Mouse (Mus musculus) hindbrain, postnatal 0 days (tissue): ENCODE measurements at regions not wholly inside any gene's neighbourhood (a gene's known extent, or its start where the extent isn't known, plus 50 kb on each side); places are given as distances from the start of the nearest gene placed in this dataset.

Source experiments
- ATAC-seq: fragments of 200-750 bp; cut with Nextera tagmentation; 2 replicates; pipeline ENCODE4 v1.8.0; 2017; ENCODE audit warnings: mild to moderate bottlenecking, moderate TSS enrichment, moderate library complexity
- DNase-seq: peaks from one replicate; pipeline ENCODE4 v3.0.0-alpha.2; 2015; ENCODE audit warnings: low spot score
- H3K27ac ChIP-seq: fragments of 300-500 bp; sonication (generic); 2 replicates; pipeline ENCODE4 v1.5.1; 2014; ENCODE audit warnings: mild to moderate bottlenecking
- H3K27me3 ChIP-seq: fragments of 300-500 bp; sonication (generic); 2 replicates; pipeline ENCODE4 v1.6.1; 2014; ENCODE audit warnings: low read length, mixed read lengths; ENCODE audit not compliant: insufficient read depth
- H3K36me3 ChIP-seq: fragments of 300-500 bp; sonication (generic); 2 replicates; pipeline ENCODE4 v1.6.1; 2014; ENCODE audit warnings: low read length, mixed read lengths; ENCODE audit not compliant: insufficient read depth
- H3K4me1 ChIP-seq: fragments of 300-500 bp; sonication (generic); 2 replicates; pipeline ENCODE4 v1.6.1; 2014; ENCODE audit warnings: antibody characterized with exemption, low read length, mixed read lengths; ENCODE audit not compliant: insufficient read depth
- H3K4me2 ChIP-seq: fragments of 300-500 bp; sonication (generic); 2 replicates; pipeline ENCODE4 v1.6.1; 2014; ENCODE audit warnings: low read depth, mild to moderate bottlenecking, low read length, moderate library complexity, mixed read lengths
- H3K4me3 ChIP-seq: fragments of 300-500 bp; sonication (generic); 2 replicates; pipeline ENCODE4 v1.5.1; 2014; ENCODE audit warnings: low read length
- H3K9ac ChIP-seq: fragments of 300-500 bp; sonication (generic); replicated peaks from 2 replicates; pipeline ENCODE4 v1.6.1; 2014; ENCODE audit warnings: mild to moderate bottlenecking, low read length, moderate library complexity, mixed read lengths
- H3K9me3 ChIP-seq: fragments of 300-500 bp; sonication (generic); 2 replicates; pipeline ENCODE4 v1.6.1; 2016; ENCODE audit warnings: low read length, mixed read lengths
- CTCF ChIP-seq: IDR thresholded peaks from 2 replicates; pipeline ENCODE4 v1.5.1; 2016; ENCODE audit warnings: antibody characterized with exemption, control low read depth, low read depth
- WGBS: fragments of 180-500 bp; shearing (Covaris S2); extraction: QIAGEN DNeasy Blood & Tissue Kit; methylation state at CpG from one replicate; pipeline ENCODE4 v1.1.7; 2014; 5-methylcytosine and 5-hydroxymethylcytosine counted together

DNA sequence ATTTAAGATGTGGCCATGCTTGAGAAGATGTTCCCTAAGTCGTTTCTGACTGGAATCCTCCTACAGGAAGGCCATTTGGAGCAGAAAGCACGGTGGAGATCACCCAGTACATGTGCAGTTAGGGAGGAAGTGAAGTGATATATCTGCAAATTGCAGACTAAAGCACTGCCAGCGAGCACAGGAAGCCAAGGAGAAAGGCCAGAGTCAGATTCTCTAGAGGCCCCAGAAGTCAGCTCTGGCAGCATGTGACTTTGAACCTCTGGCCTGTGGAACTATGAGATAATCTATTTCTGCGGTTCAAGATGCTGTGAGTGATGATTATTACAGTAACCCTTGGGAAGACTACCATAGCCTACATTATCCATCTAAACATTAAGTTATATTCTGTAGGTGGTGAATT, 186.8 kb upstream of the Gm11114 start:
- H3K4me1 ChIP-seq = no peaks in the 10 kb centered on the region
- H3K27me3 ChIP-seq = no peaks in the 10 kb centered on the region
- no peak overlapping the region for H3K27ac ChIP-seq
- ATAC-seq = no peak
- no peak for TF ChIP-seq CTCF
- no peak for DNase-seq
- WGBS = 69% methylated on average over 4 of the region's 4 CpGs
- no peaks in the 10 kb centered on the region for H3K9me3 ChIP-seq
- no peak overlapping the region for H3K4me3 ChIP-seq
- H3K36me3 ChIP-seq = no peaks in the 10 kb centered on the region
- H3K9ac ChIP-seq = no peak overlapping the region
- no peak overlapping the region for H3K4me2 ChIP-seq

DNA sequence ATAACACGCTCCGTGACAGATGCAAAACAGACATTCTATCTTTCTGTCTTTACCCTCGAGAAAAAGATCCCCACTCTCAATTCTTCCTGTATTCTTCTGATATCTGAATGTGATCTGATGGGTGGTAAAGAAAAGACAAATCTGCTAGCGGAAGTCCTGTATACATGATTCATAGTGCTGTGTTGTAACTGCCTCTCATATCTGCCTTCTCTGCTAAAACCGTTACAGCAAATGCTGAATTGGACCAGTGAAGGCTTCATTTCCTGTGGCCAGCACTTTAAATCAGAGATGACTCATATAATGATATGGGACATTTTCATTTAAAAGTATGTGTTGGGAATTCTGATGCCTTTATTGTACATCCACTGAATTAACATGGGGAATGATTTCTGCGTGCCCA, 186.0 kb upstream of the Gm11114 start:
- Histone ChIP-seq H3K4me3 (no peak overlapping the region), H3K9ac (no peak overlapping the region), H3K27ac (no peak overlapping the region), H3K4me1 (no peaks in the 10 kb centered on the region), H3K4me2 (no peak overlapping the region), H3K36me3 (no peaks in the 10 kb centered on the region), H3K9me3 (no peaks in the 10 kb centered on the region), H3K27me3 (no peaks in the 10 kb centered on the region)
- TF ChIP-seq CTCF = no peak
- 92% methylated on average over 6 of the region's 6 CpGs for WGBS
- no peak for ATAC-seq
- DNase-seq = no peak

- WGBS = 72% methylated on average over 4 of the region's 4 CpGs
- Histone ChIP-seq H3K4me1 (no peaks in the 10 kb centered on the region), H3K27me3 (no peaks in the 10 kb centered on the region), H3K27ac (no peak overlapping the region), H3K9ac (no peak overlapping the region), H3K4me3 (no peak overlapping the region), H3K36me3 (no peaks in the 10 kb centered on the region), H3K9me3 (no peaks in the 10 kb centered on the region), H3K4me2 (no peak overlapping the region)
- no peak for ATAC-seq
- TF ChIP-seq CTCF = no peak
- no peak for DNase-seq
These were observed 185.5 kb upstream of the Gm11114 start for GRCm38 (mm10) chr9:85127107-85127506.

GRCm38 (mm10) chr9:85134900-85135299, 177.7 kb upstream of the Gm11114 start:
- no peak overlapping the region for H3K9ac ChIP-seq
- no peak for ATAC-seq
- no peaks in the 10 kb centered on the region for H3K9me3 ChIP-seq
- no peaks in the 10 kb centered on the region for H3K4me1 ChIP-seq
- no peaks in the 10 kb centered on the region for H3K27me3 ChIP-seq
- no peak overlapping the region for H3K27ac ChIP-seq
- no peak overlapping the region for H3K4me2 ChIP-seq
- no peak for DNase-seq
- H3K36me3 ChIP-seq = no peaks in the 10 kb centered on the region
- 96% methylated on average over 1 of the region's 1 CpGs for WGBS
- TF ChIP-seq CTCF = no peak
- H3K4me3 ChIP-seq = no peak overlapping the region

DNA sequence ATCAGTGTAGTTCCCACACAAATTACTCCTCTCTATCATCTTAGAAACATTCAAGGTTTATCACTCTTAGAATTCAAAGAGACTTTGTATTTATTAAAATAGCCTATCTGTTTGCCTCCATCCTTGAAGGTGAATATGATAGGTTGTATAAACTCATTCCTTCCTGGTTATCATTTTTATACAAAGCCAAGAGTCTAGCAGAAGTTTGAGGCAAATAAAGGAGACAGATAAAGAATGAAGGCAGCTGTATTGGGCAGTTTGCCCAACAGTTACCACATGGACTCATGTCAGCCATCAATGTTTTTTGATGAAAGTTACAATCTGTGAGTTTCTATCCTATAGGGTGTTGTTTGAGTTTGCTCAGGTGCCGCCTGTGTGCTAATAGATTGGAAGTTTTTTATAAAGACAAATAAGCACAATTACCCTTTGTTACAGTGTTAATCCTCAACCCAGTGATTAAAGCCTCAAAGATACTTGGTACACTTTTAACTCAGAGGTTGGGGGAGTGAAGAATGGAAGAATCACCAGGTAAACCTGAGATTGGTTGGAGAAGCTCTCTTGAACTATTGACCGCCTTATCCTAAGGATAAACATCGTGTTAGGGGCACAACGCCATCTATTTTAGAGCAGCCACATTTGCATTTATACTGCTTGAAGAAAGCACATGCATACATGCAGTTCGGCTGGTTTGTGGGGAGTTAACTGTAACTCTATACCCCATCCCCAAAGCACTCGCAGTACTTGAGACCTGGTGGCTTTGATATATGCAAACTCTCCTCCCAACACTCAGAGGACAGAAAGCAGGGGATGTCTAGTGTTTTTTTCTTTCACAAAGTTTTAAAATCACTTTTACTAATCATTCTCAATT, 175.6 kb upstream of the Gm11114 start:
- H3K4me2 ChIP-seq = no peak overlapping the region
- DNase-seq = no peak
- no peak overlapping the region for H3K27ac ChIP-seq
- no peaks in the 10 kb centered on the region for H3K36me3 ChIP-seq
- H3K9me3 ChIP-seq = no peaks in the 10 kb centered on the region
- H3K4me1 ChIP-seq = no peaks in the 10 kb centered on the region
- no peak for TF ChIP-seq CTCF
- ATAC-seq = no peak
- H3K27me3 ChIP-seq = no peaks in the 10 kb centered on the region
- 89% methylated on average over 6 of the region's 6 CpGs for WGBS
- no peak overlapping the region for H3K9ac ChIP-seq
- H3K4me3 ChIP-seq = no peak overlapping the region

DNA sequence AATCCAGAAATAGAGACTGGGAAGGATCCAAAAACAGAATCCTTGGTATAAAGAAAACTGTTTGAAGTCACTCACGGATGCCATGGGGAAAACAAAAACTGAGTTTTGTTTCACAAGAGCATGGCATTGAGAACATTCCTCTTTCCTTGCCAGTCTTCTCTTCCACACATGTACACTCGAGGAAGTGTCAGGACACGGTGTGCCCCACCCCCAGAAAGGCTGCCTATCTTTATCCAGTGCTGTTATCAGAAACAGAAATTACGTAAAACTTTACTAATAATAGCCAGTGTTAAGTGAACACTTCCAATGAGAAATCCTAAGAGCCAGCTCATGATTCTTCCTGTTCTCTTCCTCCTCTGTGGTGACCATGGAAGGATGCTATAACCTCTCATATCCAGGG, 172.7 kb upstream of the Gm11114 start:
- TF ChIP-seq CTCF = no peak
- no peaks in the 10 kb centered on the region for H3K36me3 ChIP-seq
- H3K4me1 ChIP-seq = no peaks in the 10 kb centered on the region
- no peak for ATAC-seq
- 74% methylated on average over 4 of the region's 4 CpGs for WGBS
- no peak for DNase-seq
- no peak overlapping the region for H3K9ac ChIP-seq
- no peaks in the 10 kb centered on the region for H3K9me3 ChIP-seq
- H3K4me3 ChIP-seq = no peak overlapping the region
- H3K4me2 ChIP-seq = no peak overlapping the region
- no peak overlapping the region for H3K27ac ChIP-seq
- H3K27me3 ChIP-seq = no peaks in the 10 kb centered on the region

- no peaks in the 10 kb centered on the region for H3K9me3 ChIP-seq
- no peak for ATAC-seq
- no peak overlapping the region for H3K4me3 ChIP-seq
- no peak overlapping the region for H3K9ac ChIP-seq
- no peaks in the 10 kb centered on the region for H3K36me3 ChIP-seq
- no peak overlapping the region for H3K4me2 ChIP-seq
- no peak for TF ChIP-seq CTCF
- H3K4me1 ChIP-seq = no peaks in the 10 kb centered on the region
- no peak overlapping the region for H3K27ac ChIP-seq
- WGBS = 90% methylated on average over 2 of the region's 2 CpGs
- no peak for DNase-seq
- H3K27me3 ChIP-seq = no peaks in the 10 kb centered on the region
These were observed 168.2 kb upstream of the Gm11114 start for GRCm38 (mm10) chr9:85144363-85144762.
